Mouse (Mus musculus) ovary, adult 18-20 months (tissue): ENCODE measurements at regions not wholly inside any gene's neighbourhood (a gene's known extent, or its start where the extent isn't known, plus 50 kb on each side); places are given as distances from the start of the nearest gene placed in this dataset.

Experiments used
- DNase-seq: peaks from one replicate; pipeline ENCODE4 v3.0.0; 2022; ENCODE audit warnings: low spot score, mixed read lengths

GRCm38 (mm10) chr9:116330796-116331195 is 155.6 kb upstream of the Tgfbr2 start:
- DNase-seq = no peak

- no peak for DNase-seq
These were observed 154.0 kb upstream of the Tgfbr2 start for GRCm38 (mm10) chr9:116329147-116329546.

GRCm38 (mm10) chr9:116328201-116328600 is 153.0 kb upstream of the Tgfbr2 start:
- no peak for DNase-seq

- no peak for DNase-seq
These were observed 151.9 kb upstream of the Tgfbr2 start for GRCm38 (mm10) chr9:116327080-116327479.

- DNase-seq = no peak
These were observed 149.8 kb upstream of the Tgfbr2 start for GRCm38 (mm10) chr9:116324971-116325370.

GRCm38 (mm10) chr9:116323871-116324721 is 148.9 kb upstream of the Tgfbr2 start:
- no peak for DNase-seq

- DNase-seq = no peak
These were observed 146.7 kb upstream of the Tgfbr2 start for GRCm38 (mm10) chr9:116321908-116322307.

- no peak for DNase-seq
These were observed 144.3 kb upstream of the Tgfbr2 start for GRCm38 (mm10) chr9:116319421-116319820.

- DNase-seq = no peak
These were observed 141.5 kb upstream of the Tgfbr2 start for GRCm38 (mm10) chr9:116316582-116317095.

GRCm38 (mm10) chr9:116314803-116315202 is 139.6 kb upstream of the Tgfbr2 start:
- no peak for DNase-seq

GRCm38 (mm10) chr9:116313932-116314790 is 139.0 kb upstream of the Tgfbr2 start:
- no peak for DNase-seq

- DNase-seq = no peak
These were observed 136.2 kb upstream of the Tgfbr2 start for GRCm38 (mm10) chr9:116311364-116311763.

- DNase-seq = no peak
These were observed 126.4 kb upstream of the Tgfbr2 start for GRCm38 (mm10) chr9:116301602-116302001.

- DNase-seq = no peak
These were observed 123.6 kb upstream of the Tgfbr2 start for GRCm38 (mm10) chr9:116298791-116299190.

GRCm38 (mm10) chr9:116296349-116296748 is 121.2 kb upstream of the Tgfbr2 start:
- DNase-seq = no peak

- DNase-seq = no peak
These were observed 118.9 kb upstream of the Tgfbr2 start for GRCm38 (mm10) chr9:116294073-116294472.

- DNase-seq = no peak
These were observed 118.0 kb upstream of the Tgfbr2 start for GRCm38 (mm10) chr9:116293110-116293509.

GRCm38 (mm10) chr9:116291624-116292023 is 116.5 kb upstream of the Tgfbr2 start:
- no peak for DNase-seq

GRCm38 (mm10) chr9:116290896-116291295 is 115.7 kb upstream of the Tgfbr2 start:
- DNase-seq = no peak

- no peak for DNase-seq
These were observed 110.7 kb upstream of the Tgfbr2 start for GRCm38 (mm10) chr9:116285691-116286431.

GRCm38 (mm10) chr9:116283790-116284526 is 108.8 kb upstream of the Tgfbr2 start:
- DNase-seq = no peak
